Mouse (Mus musculus) MEL (cell line): ENCODE data around the gene Cir1. TPM values are rescaled to one million over a fixed set of nuclear protein-coding genes. Genes with fewer than 3 reads are reported as not detected.

Experiments
- DNase-seq: peaks from one replicate; pipeline ENCODE4 v3.0.0; 2011; ENCODE audit warnings: low read depth, low spot score
- H3K27ac ChIP-seq: 2 replicates; pipeline ENCODE4 v1.5.1; 2012; ENCODE audit warnings: low read depth, mild to moderate bottlenecking, control low read depth, low read length, moderate library complexity; ENCODE audit not compliant: control insufficient read depth
- H3K27me3 ChIP-seq, 2 experiments: fragments of 150-350 bp in 1 of 2; sonication (generic) in 1 of 2; 2 replicates each; pipeline ENCODE4 v1.6.1; 2012; ENCODE audit warnings: low read length in 2 of 2, mild to moderate bottlenecking in 2 of 2, improper control_type of control experiment in 1 of 2, moderate library complexity in 1 of 2; ENCODE audit not compliant: insufficient read depth in 2 of 2, control insufficient read depth in 1 of 2
- H3K36me3 ChIP-seq, 2 experiments: 2 replicates each; pipeline ENCODE4 v1.6.1; 2012 to 2014; ENCODE audit warnings: low read length in 2 of 2, improper control_type of control experiment in 1 of 2, inconsistent platforms in 1 of 2, mild to moderate bottlenecking in 1 of 2; ENCODE audit not compliant: insufficient read depth in 2 of 2, control insufficient read depth in 1 of 2
- H3K4me1 ChIP-seq, 2 experiments: fragments of 150-350 bp in 1 of 2; sonication (generic) in 1 of 2; 2 replicates each; pipeline ENCODE4 v1.6.1; 2012; ENCODE audit warnings: low read length in 2 of 2, improper control_type of control experiment in 1 of 2, mild to moderate bottlenecking in 1 of 2; ENCODE audit not compliant: insufficient read depth in 2 of 2, control insufficient read depth in 1 of 2
- H3K4me3 ChIP-seq, 2 experiments: fragments of 150-350 bp in 1 of 2; sonication (generic) in 1 of 2; 2 replicates each; pipeline ENCODE4 v1.5.1; 2012; ENCODE audit warnings: low read depth in 2 of 2, low read length in 2 of 2, mild to moderate bottlenecking in 2 of 2, moderate library complexity in 2 of 2, control low read depth in 1 of 2, improper control_type of control experiment in 1 of 2; ENCODE audit not compliant: control insufficient read depth in 1 of 2, insufficient read depth in 1 of 2
- H3K79me2 ChIP-seq: 2 replicates; pipeline ENCODE4 v1.6.1; 2012; ENCODE audit warnings: mild to moderate bottlenecking, low read length, moderate library complexity; ENCODE audit not compliant: control insufficient read depth, poor library complexity, insufficient read depth
- H3K9ac ChIP-seq: 2 replicates; pipeline ENCODE4 v1.6.1; 2012; ENCODE audit warnings: low read depth, mild to moderate bottlenecking, control low read depth, low read length, moderate library complexity; ENCODE audit not compliant: control insufficient read depth, poor library complexity, severe bottlenecking
- H3K9me3 ChIP-seq: fragments of 150-350 bp; sonication (generic); replicated peaks from 2 replicates; pipeline ENCODE4 v1.6.1; 2012; ENCODE audit warnings: mild to moderate bottlenecking, low read length, improper control_type of control experiment, moderate library complexity; ENCODE audit not compliant: insufficient read depth
- BHLHE40 ChIP-seq: IDR thresholded peaks from 2 replicates; pipeline ENCODE4 v1.6.1; 2012; ENCODE audit warnings: low read depth, mild to moderate bottlenecking, inconsistent platforms, low read length, improper control_type of control experiment, borderline replicate concordance
- E2F4 ChIP-seq: IDR thresholded peaks from 2 replicates; pipeline ENCODE4 v1.6.1; 2011; ENCODE audit warnings: low read depth, low read length, improper control_type of control experiment, borderline replicate concordance
- EP300 ChIP-seq, 2 experiments: IDR thresholded peaks; 2 replicates each; pipeline ENCODE4 v1.6.1; 2011; ENCODE audit warnings: improper control_type of control experiment in 2 of 2, low read length in 2 of 2, low read depth in 1 of 2, mild to moderate bottlenecking in 1 of 2
- GABPA ChIP-seq: IDR thresholded peaks from 2 replicates; pipeline ENCODE4 v1.6.1; 2012; ENCODE audit warnings: low read depth, mild to moderate bottlenecking, inconsistent platforms, low read length, improper control_type of control experiment, moderate library complexity
- HCFC1 ChIP-seq: IDR thresholded peaks from 2 replicates; pipeline ENCODE4 v1.6.1; 2012; ENCODE audit warnings: low read depth, mild to moderate bottlenecking, inconsistent platforms, low read length, improper control_type of control experiment, moderate library complexity
- JUND ChIP-seq: IDR thresholded peaks from 2 replicates; pipeline ENCODE4 v1.6.1; 2011; ENCODE audit warnings: low read depth, mild to moderate bottlenecking, improper control_type of control experiment, low read length
- MAFK ChIP-seq: IDR thresholded peaks from 2 replicates; pipeline ENCODE4 v1.6.1; 2011; ENCODE audit warnings: low read depth, mild to moderate bottlenecking, low read length, improper control_type of control experiment, borderline replicate concordance
- MAX ChIP-seq: IDR thresholded peaks from 2 replicates; pipeline ENCODE4 v1.6.1; 2011; ENCODE audit warnings: low read length, improper control_type of control experiment
- MEF2A ChIP-seq: IDR thresholded peaks from 2 replicates; pipeline ENCODE4 v1.6.1; 2014; ENCODE audit warnings: low read depth, mild to moderate bottlenecking, inconsistent platforms, low read length, improper control_type of control experiment; ENCODE audit not compliant: poor library complexity, insufficient replicate concordance, severe bottlenecking; ENCODE audit errors: extremely low read depth
- MXI1 ChIP-seq: IDR thresholded peaks from 2 replicates; pipeline ENCODE4 v1.6.1; 2011; ENCODE audit warnings: mild to moderate bottlenecking, low read depth, low read length, improper control_type of control experiment
- NELFE ChIP-seq: IDR thresholded peaks from 2 replicates; pipeline ENCODE4 v1.6.1; 2011; ENCODE audit warnings: low read depth, low read length, improper control_type of control experiment
- POLR2A ChIP-seq, 2 experiments: IDR thresholded peaks; 2 replicates each; pipeline ENCODE4 v1.6.1; 2011 to 2012; ENCODE audit warnings: low read length in 2 of 2, mild to moderate bottlenecking in 2 of 2, control low read depth in 1 of 2, improper control_type of control experiment in 1 of 2, low read depth in 1 of 2, moderate library complexity in 1 of 2; ENCODE audit not compliant: control insufficient read depth in 1 of 2, insufficient read depth in 1 of 2, poor library complexity in 1 of 2
- RAD21 ChIP-seq: IDR thresholded peaks from 2 replicates; pipeline ENCODE4 v1.6.1; 2011; ENCODE audit warnings: mild to moderate bottlenecking, low read depth, low read length, improper control_type of control experiment
- SIN3A ChIP-seq: IDR thresholded peaks from 2 replicates; pipeline ENCODE4 v1.6.1; 2012; ENCODE audit warnings: low read length, improper control_type of control experiment, inconsistent platforms
- TAL1 ChIP-seq: IDR thresholded peaks from 2 replicates; pipeline ENCODE4 v1.6.1; 2012; ENCODE audit warnings: mild to moderate bottlenecking, inconsistent platforms, low read length, moderate library complexity, mixed read lengths
- TBP ChIP-seq: IDR thresholded peaks from 2 replicates; pipeline ENCODE4 v1.8.0; 2011; ENCODE audit warnings: low read depth, low read length, improper control_type of control experiment
- USF1 ChIP-seq: IDR thresholded peaks from 2 replicates; pipeline ENCODE4 v1.6.1; 2014; ENCODE audit warnings: low read depth, mild to moderate bottlenecking, inconsistent platforms, low read length, improper control_type of control experiment, moderate library complexity
- USF2 ChIP-seq, 2 experiments: IDR thresholded peaks; 2 replicates each; pipeline ENCODE4 v1.6.1; 2011 to 2012; ENCODE audit warnings: improper control_type of control experiment in 2 of 2, low read length in 2 of 2, borderline replicate concordance in 1 of 2, inconsistent platforms in 1 of 2, low read depth in 1 of 2, mild to moderate bottlenecking in 1 of 2; ENCODE audit not compliant: insufficient read depth in 1 of 2
- ZC3H11A ChIP-seq: IDR thresholded peaks from 2 replicates; pipeline ENCODE4 v1.6.1; 2012; ENCODE audit warnings: low read depth, mild to moderate bottlenecking, inconsistent platforms, low read length, improper control_type of control experiment
- ZKSCAN1 ChIP-seq: IDR thresholded peaks from 2 replicates; pipeline ENCODE4 v1.6.1; 2012; ENCODE audit warnings: low read depth, mild to moderate bottlenecking, inconsistent platforms, low read length, improper control_type of control experiment, moderate library complexity
- ZNF384 ChIP-seq: IDR thresholded peaks from 2 replicates; pipeline ENCODE4 v1.6.1; 2012; ENCODE audit warnings: low read depth, mild to moderate bottlenecking, inconsistent platforms, low read length, improper control_type of control experiment
- polyA plus RNA-seq, 2 experiments: library from polyadenylated mRNA; stranded (reverse) in 1 of 2; unstranded in 1 of 2; fragments of >175 nt in 1 of 2; fragments of >200 nt in 1 of 2; gene quantifications; 2 replicates each; pipeline versions ENCODE4 v1.2.1 to v1.2.4; 2012; ENCODE audit warnings: low replicate concordance in 2 of 2, low read depth in 1 of 2; ENCODE audit not compliant: insufficient read length in 2 of 2, insufficient read depth in 1 of 2, missing spikeins in 1 of 2
- total RNA-seq: library from RNA; depleted of rRNA; stranded (reverse); fragments of 300-350 nt; gene quantifications from 2 replicates; pipeline ENCODE4 v1.2.3, GENCODE M21; 2012

The Cir1 gene
- total and polyA plus RNA-seq, 3 experiments = 3.4 to 7.7 TPM; not detected in 1

GRCm38 (mm10) chr2:73312152-73313116 is at the start of gene Cir1, which contains the start of gene Scrn3 (continued):
- TF ChIP-seq EP300 (IDR thresholded peaks at IDR 0.05; ENCODE audit: low read depth in 1 of 2, low read length in 2 of 2) = no peak
- no peak for TF ChIP-seq TAL1
- no peak for TF ChIP-seq GABPA
- no peak for TF ChIP-seq E2F4
- no peak for TF ChIP-seq ZKSCAN1

- no peak overlapping the region for H3K9ac ChIP-seq
- H3K27me3 ChIP-seq = no peaks in the 10 kb centered on the region
- no peaks in the 10 kb centered on the region for H3K36me3 ChIP-seq
- H3K27ac ChIP-seq = no peak overlapping the region
- no peaks in the 10 kb centered on the region for H3K4me1 ChIP-seq
- no peak for TF ChIP-seq RAD21
- no peaks in the 10 kb centered on the region for H3K79me2 ChIP-seq
- no peaks in the 10 kb centered on the region for H3K9me3 ChIP-seq
- no peak overlapping the region for H3K4me3 ChIP-seq
- DNase-seq = no peak
Observed at GRCm38 (mm10) chr2:73360536-73360935, 48.0 kb upstream of the Cir1 start.

- Histone ChIP-seq H3K4me1 (no peaks in the 10 kb centered on the region), H3K9me3 (no peaks in the 10 kb centered on the region), H3K4me3 (no peak overlapping the region), H3K36me3 (no peaks in the 10 kb centered on the region), H3K27me3 (no peaks in the 10 kb centered on the region), H3K9ac (no peak overlapping the region)
- no peak for DNase-seq
- TF ChIP-seq TBP (no peak), SIN3A (no peak), ZNF384 (no peak), TAL1 (no peak), POLR2A (IDR thresholded peaks at IDR 0.05; ENCODE audit: control insufficient read depth in 1 of 2, insufficient read depth in 1 of 2, low read depth in 1 of 2, low read length in 2 of 2, poor library complexity in 1 of 2) (no peak), MXI1 (no peak), BHLHE40 (no peak), MAX (no peak), MAFK (no peak), ZC3H11A (no peak), USF2 (IDR thresholded peaks at IDR 0.05; ENCODE audit: borderline replicate concordance in 1 of 2, insufficient read depth in 1 of 2, low read depth in 1 of 2, low read length in 2 of 2) (no peak), ZKSCAN1 (no peak), JUND (no peak), NELFE (no peak), USF1 (no peak), E2F4 (no peak), MEF2A (no peak), HCFC1 (no peak)
- TF ChIP-seq, all 39 proteins: peak for 0
- Histone ChIP-seq H3K27ac (no peak overlapping the region), H3K79me2 (no peaks in the 10 kb centered on the region)
Observed at GRCm38 (mm10) chr2:73359941-73360340, 47.4 kb upstream of the Cir1 start.
